Mouse (Mus musculus) retina, adult 2 months (tissue): Measurements from ENCODE around the gene Fbxo42.
A peak's percentile ranks its signal among the peaks of the same experiment; 100 is the strongest.

Experiments
- DNase-seq: peaks from one replicate; pipeline ENCODE4 v3.0.0-alpha.2; 2012; ENCODE audit warnings: low read depth, low spot score

Fbxo42 gene

GRCm38 (mm10) chr4:141147112-141148008, at the start of gene Fbxo42:
Gene Fbxo42 (plus strand): TSS chr4:141147913.
- DNase-seq = peak; percentile 91

GRCm38 (mm10) chr4:141098935-141099334, 48.8 kb upstream of the Fbxo42 start:
- DNase-seq = no peak

- no peak for DNase-seq
Measured at GRCm38 (mm10) chr4:141099956-141100355, 47.8 kb upstream of the Fbxo42 start.

GRCm38 (mm10) chr4:141101291-141101690, 46.4 kb upstream of the Fbxo42 start:
- DNase-seq = no peak

GRCm38 (mm10) chr4:141101855-141102254, 45.9 kb upstream of the Fbxo42 start:
- no peak for DNase-seq

GRCm38 (mm10) chr4:141106526-141107183, 41.1 kb upstream of the Fbxo42 start:
- DNase-seq = no peak

GRCm38 (mm10) chr4:141108196-141108732, 39.4 kb upstream of the Fbxo42 start:
- DNase-seq = no peak

- no peak for DNase-seq
Measured at GRCm38 (mm10) chr4:141113831-141114230, 33.9 kb upstream of the Fbxo42 start.

- no peak for DNase-seq
Measured at GRCm38 (mm10) chr4:141114521-141114981, 33.2 kb upstream of the Fbxo42 start.

- DNase-seq = no peak
Measured at GRCm38 (mm10) chr4:141115398-141115797, 32.3 kb upstream of the Fbxo42 start.

GRCm38 (mm10) chr4:141118691-141119090, 29.0 kb upstream of the Fbxo42 start:
- DNase-seq = no peak

GRCm38 (mm10) chr4:141120700-141121099, 27.0 kb upstream of the Fbxo42 start:
- DNase-seq = no peak

GRCm38 (mm10) chr4:141122663-141123062, 25.1 kb upstream of the Fbxo42 start:
- no peak for DNase-seq

- no peak for DNase-seq
Measured at GRCm38 (mm10) chr4:141123065-141123464, 24.6 kb upstream of the Fbxo42 start.

- no peak for DNase-seq
Measured at GRCm38 (mm10) chr4:141129190-141129710, 18.5 kb upstream of the Fbxo42 start.

GRCm38 (mm10) chr4:141130704-141131342, 16.9 kb upstream of the Fbxo42 start:
- DNase-seq = no peak

- DNase-seq = no peak
Measured at GRCm38 (mm10) chr4:141131531-141132061, 16.1 kb upstream of the Fbxo42 start.

- no peak for DNase-seq
Measured at GRCm38 (mm10) chr4:141132191-141132590, 15.5 kb upstream of the Fbxo42 start.

GRCm38 (mm10) chr4:141133227-141133626, 14.5 kb upstream of the Fbxo42 start:
- no peak for DNase-seq

- DNase-seq = no peak
Measured at GRCm38 (mm10) chr4:141134031-141134441, 13.7 kb upstream of the Fbxo42 start.

- DNase-seq = no peak
Measured at GRCm38 (mm10) chr4:141134751-141135530, 12.8 kb upstream of the Fbxo42 start.
